Mouse (Mus musculus): ENCODE data around the gene Ccdc82.

DNA sequence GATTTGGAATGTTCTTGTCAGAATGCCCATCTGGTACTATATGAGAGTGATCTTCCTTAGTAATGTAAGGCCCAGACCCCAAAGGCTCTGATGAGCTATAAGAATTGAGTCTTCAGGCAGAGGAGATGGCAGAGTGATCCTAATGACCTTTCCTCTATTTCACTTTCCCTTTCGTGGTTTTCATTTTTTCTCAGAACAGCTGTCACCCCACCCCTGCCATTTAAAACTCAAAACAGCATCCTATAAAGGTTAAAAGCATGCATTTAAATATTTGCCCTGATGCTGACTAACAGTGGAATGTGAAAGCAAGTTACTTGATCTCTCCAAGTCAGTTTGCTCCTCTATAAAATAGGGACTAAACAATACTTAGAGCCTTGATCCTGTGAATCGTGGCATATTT, 40.7 kb downstream of the Ccdc82 start:
- TF ChIP-seq EP300 (IDR thresholded peaks at IDR 0.05; ENCODE audit: low read depth) (no peak), CTCF (IDR thresholded peaks at IDR 0.05; ENCODE audit: low read depth) (no peak)
